Mouse (Mus musculus) limb, embryonic 14.5 days (tissue): ENCODE measurements around the gene Sh3glb2. TPM values are rescaled to one million over a fixed set of nuclear protein-coding genes. Genes with fewer than 3 reads are reported as not detected.

ENCODE experiments used
- ATAC-seq: fragments of 200-750 bp; cut with Nextera tagmentation; 2 replicates; pipeline ENCODE4 v1.8.0; 2017; ENCODE audit warnings: low read depth, moderate number of reproducible peaks, moderate TSS enrichment; ENCODE audit not compliant: low FRiP score
- DNase-seq: peaks from one replicate; pipeline ENCODE4 v3.0.0-alpha.2; 2015; ENCODE audit warnings: low spot score
- H3K27ac ChIP-seq: fragments of 300-500 bp; sonication (generic); replicated peaks from 2 replicates; pipeline ENCODE4 v1.5.1; 2014; ENCODE audit warnings: low read depth, mild to moderate bottlenecking, low read length, moderate library complexity, mixed read lengths
- H3K27me3 ChIP-seq: fragments of 300-500 bp; sonication (generic); 2 replicates; pipeline ENCODE4 v1.6.1; 2014; ENCODE audit warnings: low read length, mixed read lengths; ENCODE audit not compliant: control insufficient read depth, insufficient read depth
- H3K36me3 ChIP-seq: fragments of 300-500 bp; sonication (generic); 2 replicates; pipeline ENCODE4 v1.6.1; 2014; ENCODE audit warnings: mild to moderate bottlenecking, low read length, moderate library complexity, mixed read lengths; ENCODE audit not compliant: control insufficient read depth, insufficient read depth
- H3K4me1 ChIP-seq: fragments of 300-500 bp; sonication (generic); 2 replicates; pipeline ENCODE4 v1.6.1; 2014; ENCODE audit warnings: antibody characterized with exemption, low read length, mixed read lengths; ENCODE audit not compliant: control insufficient read depth, insufficient read depth
- H3K4me2 ChIP-seq: fragments of 300-500 bp; sonication (generic); replicated peaks from 2 replicates; pipeline ENCODE4 v1.6.1; 2014; ENCODE audit warnings: low read depth, mild to moderate bottlenecking, low read length, moderate library complexity; ENCODE audit not compliant: severe bottlenecking
- H3K4me3 ChIP-seq: fragments of 300-500 bp; sonication (generic); replicated peaks from 2 replicates; pipeline ENCODE4 v1.5.1; 2014; ENCODE audit warnings: low read length
- H3K9ac ChIP-seq: fragments of 300-500 bp; sonication (generic); 2 replicates; pipeline ENCODE4 v1.6.1; 2014; ENCODE audit warnings: mild to moderate bottlenecking, low read depth, low read length, moderate library complexity; ENCODE audit not compliant: severe bottlenecking
- H3K9me3 ChIP-seq: fragments of 300-500 bp; sonication (generic); 2 replicates; pipeline ENCODE4 v1.6.1; 2016; ENCODE audit warnings: low read length; ENCODE audit not compliant: control insufficient read depth
- POLR2A ChIP-seq: fragments of 200-500 bp; IDR thresholded peaks from 2 replicates; pipeline ENCODE4 v1.8.0; 2012; ENCODE audit warnings: inconsistent platforms, mild to moderate bottlenecking, moderate library complexity, borderline replicate concordance; ENCODE audit not compliant: insufficient read depth, insufficient read length; ENCODE audit errors: extremely low read depth
- WGBS: fragments of 180-500 bp; shearing (Covaris S2); extraction: QIAGEN DNeasy Blood & Tissue Kit; methylation state at CpG from one replicate; pipeline ENCODE4 v1.1.7; 2014; 5-methylcytosine and 5-hydroxymethylcytosine counted together
- polyA plus RNA-seq, 2 experiments: library from polyadenylated mRNA; depleted of rRNA in 1 of 2; stranded (reverse) in 1 of 2; unstranded in 1 of 2; fragments of >200 nt; fragmentation: Nextera tagmentation in 1 of 2; extraction: Ambion mirVana in 1 of 2; gene quantifications; 2 replicates each; pipeline versions ENCODE4 v1.2.1 to v1.2.3; 2012 to 2014

The Sh3glb2 gene
- polyA plus RNA-seq, 2 experiments, result 64.8 to 122 TPM

GRCm38 (mm10) chr2:30396246-30396645 is 37.1 kb upstream of the Sh3glb2 start:
- H3K36me3 ChIP-seq, result peaks cover 49% of the 10 kb centered on the region
- no peak overlapping the region for H3K4me2 ChIP-seq
- no peak for ATAC-seq
- no peak for DNase-seq
- no peaks in the 10 kb centered on the region for H3K27me3 ChIP-seq
- no peak overlapping the region for H3K9ac ChIP-seq
- H3K4me1 ChIP-seq, result peaks cover 7% of the 10 kb centered on the region
- WGBS, result 72% methylated on average over 7 of the region's 7 CpGs
- no peak overlapping the region for H3K4me3 ChIP-seq
- no peak for TF ChIP-seq POLR2A
- H3K27ac ChIP-seq, result no peak overlapping the region
- H3K9me3 ChIP-seq, result no peaks in the 10 kb centered on the region

- H3K4me2 ChIP-seq, result no peak overlapping the region
- no peaks in the 10 kb centered on the region for H3K27me3 ChIP-seq
- DNase-seq, result no peak
- H3K4me3 ChIP-seq, result no peak overlapping the region
- peaks cover 7% of the 10 kb centered on the region for H3K4me1 ChIP-seq
- ATAC-seq, result no peak
- peaks cover 46% of the 10 kb centered on the region for H3K36me3 ChIP-seq
- WGBS, result 91% methylated on average over 7 of the region's 7 CpGs
- no peaks in the 10 kb centered on the region for H3K9me3 ChIP-seq
- H3K27ac ChIP-seq, result no peak overlapping the region
- no peak for TF ChIP-seq POLR2A
- H3K9ac ChIP-seq, result no peak overlapping the region
Measured at GRCm38 (mm10) chr2:30395757-30396156, 36.6 kb upstream of the Sh3glb2 start.

- no peaks in the 10 kb centered on the region for H3K9me3 ChIP-seq
- ATAC-seq, result no peak
- peak overlapping the region; percentile 77 for H3K4me3 ChIP-seq
- H3K27ac ChIP-seq, result 0 out of 2 replicates have a peak overlapping the region, but pooled peaks have one; percentile 23
- TF ChIP-seq POLR2A, result no peak
- peaks cover 25% of the 10 kb centered on the region for H3K36me3 ChIP-seq
- no peaks in the 10 kb centered on the region for H3K27me3 ChIP-seq
- no peak for DNase-seq
- 61% methylated on average over 1 of the region's 1 CpGs for WGBS
- peak overlapping the region; percentile 59 for H3K9ac ChIP-seq
- peak overlapping the region; percentile 91 for H3K4me2 ChIP-seq
- peaks cover 7% of the 10 kb centered on the region for H3K4me1 ChIP-seq
Measured at GRCm38 (mm10) chr2:30393370-30393656, 34.2 kb upstream of the Sh3glb2 start.

- no peak for TF ChIP-seq POLR2A
- DNase-seq (peak; percentile 82), ATAC-seq (peak; percentile 77)
- Histone ChIP-seq H3K27me3 (no peaks in the 10 kb centered on the region), H3K4me3 (peak overlapping the region; percentile 77), H3K36me3 (peaks cover 20% of the 10 kb centered on the region), H3K9me3 (no peaks in the 10 kb centered on the region), H3K27ac (peak overlapping the region; percentile 23), H3K9ac (peak overlapping the region; percentile 59), H3K4me1 (peaks cover 7% of the 10 kb centered on the region), H3K4me2 (peak overlapping the region; percentile 91)
- WGBS, result under 1% methylated on average over 52 of the region's 54 CpGs
Measured at GRCm38 (mm10) chr2:30392577-30393369, 33.6 kb upstream of the Sh3glb2 start.

GRCm38 (mm10) chr2:30392114-30392576 is 33.0 kb upstream of the Sh3glb2 start, which contains the start of gene Dolpp1:
Dolpp1 (plus strand) TSS chr2:30392254.
- Histone ChIP-seq H3K4me3 (peak within 1 kb of the TSS; percentile 77), H3K9me3 (no peaks in the 10 kb centered on the region), H3K27ac (peak within 1 kb of the TSS; percentile 23), H3K27me3 (no peaks in the 10 kb centered on the region), H3K4me1 (peaks cover 7% of the 10 kb centered on the region), H3K4me2 (peak within 1 kb of the TSS; percentile 91), H3K9ac (peak within 1 kb of the TSS; percentile 59), H3K36me3 (peaks cover 15% of the 10 kb centered on the region)
- ATAC-seq, result peak; percentile 99
- 0 out of 2 replicates have a peak, but pooled peaks have one; percentile 36 for TF ChIP-seq POLR2A
- DNase-seq, result peak; percentile 98
- WGBS, result 1% methylated on average over 31 of the region's 40 CpGs
